11 mouse cellular contexts compared by ENCODE assay signal in genomic region chr10:81463531-81463930, GRCm38 (mm10). TPM values are rescaled to one million over a fixed set of nuclear protein-coding genes. Genes with fewer than 3 reads are reported as not detected.
DNase-seq lines count a peak whose midpoint lies in the region; ATAC-seq and TF ChIP-seq lines count a peak whose summit lies in the region.
"Had no signal": no experiment of that assay in that cellular context is flagged by ENCODE, and none has a peak within 500 bp of the region (broad histone marks: within the 10 kb centered on the region; RNA-seq: fewer than 3 reads in every experiment).

No protein-coding gene starts in this region.

- H3K9ac ChIP-seq in kidney, embryonic 15.5 days: no peak overlapping the region
- H3K9ac ChIP-seq in neural tube, embryonic 15.5 days (replicated peaks): no peak overlapping the region
- H3K9ac ChIP-seq: embryonic facial prominence, embryonic 12.5 days; liver, embryonic 14.5 days had no signal

- H3K4me3 ChIP-seq in kidney, embryonic 15.5 days (replicated peaks): no peak overlapping the region
- H3K4me3 ChIP-seq in kidney, adult 2 months (ENCODE audit: insufficient read depth, low read depth, low read length): no peak overlapping the region
- no peak overlapping the region for H3K4me3 ChIP-seq in neural tube, embryonic 15.5 days (replicated peaks)

- H3K27me3 ChIP-seq in kidney, embryonic 15.5 days: peaks cover 94% of the 10 kb centered on the region
- H3K27me3 ChIP-seq in kidney, adult 2 months (replicated peaks; ENCODE audit: control insufficient read depth, insufficient read depth, low read length): no peaks in the 10 kb centered on the region
- peaks cover 74% of the 10 kb centered on the region for H3K27me3 ChIP-seq in neural tube, embryonic 15.5 days (replicated peaks)

- TF ChIP-seq CTCF in kidney, adult 2 months (conservative IDR thresholded peaks at IDR 0.05; ENCODE audit: insufficient read depth, insufficient read length, low read depth, low read length): no peak

- DNase-seq in cerebellum, postnatal 14 days: peak; percentile 9
- no peak for DNase-seq in cerebellum, adult 18-20 months
- DNase-seq in kidney, adult 2 months: no peak
- DNase-seq in neural tube, embryonic 10.5 days (ENCODE audit: extremely low spot score, low spot score): peak; percentile 13
- peak; percentile 33 for DNase-seq in testis, postnatal 10 days (ENCODE audit: low spot score)
- DNase-seq in lung, postnatal 10 days: no peak
- DNase-seq: layer of hippocampus, adult 9-11 months had no signal

- no peak overlapping the region for H3K27ac ChIP-seq in kidney, embryonic 15.5 days
- H3K27ac ChIP-seq in kidney, adult 2 months (ENCODE audit: insufficient read depth, low read depth, low read length): no peak overlapping the region
- no peak overlapping the region for H3K27ac ChIP-seq in neural tube, embryonic 15.5 days (replicated peaks)
- H3K27ac ChIP-seq: embryonic facial prominence, embryonic 12.5 days; liver, embryonic 14.5 days had no signal

- H3K9me3 ChIP-seq in kidney, embryonic 15.5 days (replicated peaks): no peaks in the 10 kb centered on the region
- H3K9me3 ChIP-seq in neural tube, embryonic 15.5 days (replicated peaks): no peaks in the 10 kb centered on the region
- H3K9me3 ChIP-seq: embryonic facial prominence, embryonic 12.5 days had no signal

- ATAC-seq in kidney, embryonic 15.5 days (replicated peaks; ENCODE audit: low FRiP score): no peak
- no peak for ATAC-seq in neural tube, embryonic 15.5 days (ENCODE audit: low FRiP score)

- TF ChIP-seq POLR2A in kidney, adult 2 months (IDR thresholded peaks at IDR 0.05; ENCODE audit: low read depth, low read length): no peak

- WGBS in kidney, embryonic 15.5 days: 73% methylated on average over 4 of the region's 4 CpGs
- WGBS in kidney, adult 2 months: 69% methylated on average over 4 of the region's 4 CpGs
- 73% methylated on average over 4 of the region's 4 CpGs for WGBS in neural tube, embryonic 15.5 days

- peaks cover 27% of the 10 kb centered on the region for H3K4me1 ChIP-seq in kidney, embryonic 15.5 days
- no peaks in the 10 kb centered on the region for H3K4me1 ChIP-seq in kidney, adult 2 months (ENCODE audit: control insufficient read depth, insufficient read depth, low read length)
- H3K4me1 ChIP-seq in neural tube, embryonic 15.5 days: peaks cover 14% of the 10 kb centered on the region

- no peaks in the 10 kb centered on the region for H3K36me3 ChIP-seq in kidney, embryonic 15.5 days
- H3K36me3 ChIP-seq in kidney, adult 2 months (ENCODE audit: control insufficient read depth, insufficient read depth, low read length): no peaks in the 10 kb centered on the region
- peaks cover 43% of the 10 kb centered on the region for H3K36me3 ChIP-seq in neural tube, embryonic 15.5 days
- H3K36me3 ChIP-seq: embryonic facial prominence, embryonic 12.5 days had no signal

- H3K4me2 ChIP-seq in kidney, embryonic 15.5 days: peak overlapping the region; percentile 74; the same call in 1 of the 2 replicates
- no peak overlapping the region for H3K4me2 ChIP-seq in neural tube, embryonic 15.5 days

RNA-seq across cellular contexts. Expression of gene Nfic, which starts 8.1 kb away (rescaled TPM):
- polyA plus RNA-seq in kidney, embryonic 15.5 days (2015; fragmentation: Nextera tagmentation; extraction: Ambion mirVana): 67.9 and 84.5 TPM in 2 replicates
- 64.7 and 82.5 TPM in 2 replicates for polyA plus RNA-seq in kidney, adult 2 months (2012; rRNA removed)
- 35.0 and 35.8 TPM in 2 replicates for polyA plus RNA-seq in neural tube, embryonic 15.5 days (2015; fragmentation: Nextera tagmentation; extraction: Ambion mirVana)

RNA-seq across cellular contexts. Expression of gene Celf5, which starts 19.0 kb away (rescaled TPM):
- 0.50 and 0.82 TPM in 2 replicates for polyA plus RNA-seq in kidney, embryonic 15.5 days (2015; fragmentation: Nextera tagmentation; extraction: Ambion mirVana)
- polyA plus RNA-seq in kidney, adult 2 months (2012; rRNA removed): 0.18 and 0.27 TPM in 2 replicates
- 54.8 and 62.5 TPM in 2 replicates for polyA plus RNA-seq in neural tube, embryonic 15.5 days (2015; fragmentation: Nextera tagmentation; extraction: Ambion mirVana)

RNA-seq across cellular contexts. Expression of gene Ncln, which starts 32.7 kb away (rescaled TPM):
- 85.7 and 93.5 TPM in 2 replicates for polyA plus RNA-seq in kidney, embryonic 15.5 days (2015; fragmentation: Nextera tagmentation; extraction: Ambion mirVana)
- 148 and 190 TPM in 2 replicates for polyA plus RNA-seq in kidney, adult 2 months (2012; rRNA removed)
- 68.5 and 70.3 TPM in 2 replicates for polyA plus RNA-seq in neural tube, embryonic 15.5 days (2015; fragmentation: Nextera tagmentation; extraction: Ambion mirVana)

RNA-seq across cellular contexts. Expression of gene S1pr4, which starts 36.4 kb away (rescaled TPM):
- 1.2 and 1.4 TPM in 2 replicates for polyA plus RNA-seq in kidney, embryonic 15.5 days (2015; fragmentation: Nextera tagmentation; extraction: Ambion mirVana)
- polyA plus RNA-seq in kidney, adult 2 months (2012; rRNA removed): 2.3 and 4.9 TPM in 2 replicates
- polyA plus RNA-seq in neural tube, embryonic 15.5 days (2015; fragmentation: Nextera tagmentation; extraction: Ambion mirVana): 0.69 and 2.1 TPM in 2 replicates

Comparison
In these comparisons a context has a peak if more than half of its experiments do, and no peak if none do; other contexts are left out.
1. DNase-seq: peak in cerebellum, postnatal 14 days (2 of 2), neural tube, embryonic 10.5 days (single experiment) and testis, postnatal 10 days (single experiment); none in cerebellum, adult 18-20 months (0 of 2), kidney, adult 2 months (single experiment) and lung, postnatal 10 days (single experiment).
2. RNA of gene Celf5, which starts 19.0 kb away (polyA plus RNA-seq): 54.8 to 62.5 TPM in neural tube, embryonic 15.5 days; 0.50 to 0.82 TPM in kidney, embryonic 15.5 days and 0.18 to 0.27 TPM in kidney, adult 2 months; every median in the first group is over 10 times any median in the second.